Mouse (Mus musculus): ENCODE measurements around the gene 3110001I22Rik. TPM values are rescaled to one million over a fixed set of nuclear protein-coding genes. Genes with fewer than 3 reads are reported as not detected.

The 3110001I22Rik gene
- polyA plus RNA-seq (2012; rRNA removed; ENCODE audit: low replicate concordance) = 0.65 and 1.2 TPM in 2 replicates

GRCm38 (mm10) chr16:13671685-13672385, at the start of gene 3110001I22Rik, which contains the start of gene Bfar:
Gene 3110001I22Rik (plus strand): TSS chr16:13671929.
Gene Bfar (plus strand): TSS chr16:13671858.

GRCm38 (mm10) chr16:13667878-13668343, 3.8 kb upstream of the 3110001I22Rik start, which contains the start of gene Parn:
Gene Parn (minus strand): TSS chr16:13668170.

Other genes starting within 250 kb of the 3110001I22Rik start
- gene Parn, start 3.8 kb upstream of the 3110001I22Rik start, polyA plus RNA-seq (2012; rRNA removed; ENCODE audit: low replicate concordance) = 10.2 and 17.5 TPM in 2 replicates
- gene Bfar, start 71 bp upstream of the 3110001I22Rik start, polyA plus RNA-seq (2012; rRNA removed; ENCODE audit: low replicate concordance) = 19.2 and 44.9 TPM in 2 replicates
- gene Pla2g10, start 59.1 kb downstream of the 3110001I22Rik start, polyA plus RNA-seq (2012; rRNA removed; ENCODE audit: low replicate concordance) = not detected in 2 replicates
- gene Rrn3, start 108.8 kb downstream of the 3110001I22Rik start, polyA plus RNA-seq (2012; rRNA removed; ENCODE audit: low replicate concordance) = 6.7 and 15.8 TPM in 2 replicates
- 58.7 and 74.7 TPM in 2 replicates for gene Ntan1, start 146.9 kb downstream of the 3110001I22Rik start, polyA plus RNA-seq (2012; rRNA removed; ENCODE audit: low replicate concordance)
- gene Pdxdc1, start 231.2 kb downstream of the 3110001I22Rik start, polyA plus RNA-seq (2012; rRNA removed; ENCODE audit: low replicate concordance) = 52.8 and 118 TPM in 2 replicates
- 1.5 and 2.9 TPM in 2 replicates for gene Mpv17l, start 231.2 kb downstream of the 3110001I22Rik start, polyA plus RNA-seq (2012; rRNA removed; ENCODE audit: low replicate concordance)